Mouse (Mus musculus) effector memory CD4-positive, alpha-beta T cell, adult 5 months (primary cell): ENCODE measurements around the gene Ppp2r3d. TPM values are rescaled to one million over a fixed set of nuclear protein-coding genes. Genes with fewer than 3 reads are reported as not detected.

Experiments used
- polyA plus RNA-seq: library from polyadenylated mRNA; unstranded; fragments of 100-300 nt; shearing (Covaris generic); gene quantifications from one replicate; pipeline ENCODE4 v1.2.1, GENCODE M21; 2017

Gene Ppp2r3d
- polyA plus RNA-seq: 97.4 TPM

GRCm38 (mm10) chr9:124476096-124476902, at the start of gene Ppp2r3d:
Gene Ppp2r3d (minus strand): TSS chr9:124476898.

GRCm38 (mm10) chr9:124493693-124494092, 17.0 kb upstream of the Ppp2r3d start, which contains the start of gene Gm21836:
Gene Gm21836 (minus strand): TSS chr9:124493793.

Other genes with a start within 250 kb of the Ppp2r3d start
- gene 2010315B03Rik, start 164.2 kb downstream of the Ppp2r3d start, polyA plus RNA-seq: 8.4 TPM
- not detected for gene Gm21836, start 16.9 kb upstream of the Ppp2r3d start, polyA plus RNA-seq